Mouse (Mus musculus) heart, postnatal 0 days (tissue): Measurements from ENCODE around the gene Sele. TPM values are rescaled to one million over a fixed set of nuclear protein-coding genes. Genes with fewer than 3 reads are reported as not detected.

Source experiments
- ATAC-seq: fragments of 200-750 bp; cut with Nextera tagmentation; 2 replicates; pipeline ENCODE4 v1.8.0; 2017; ENCODE audit warnings: low read depth, moderate number of reproducible peaks, moderate library complexity; ENCODE audit not compliant: insufficient read depth
- DNase-seq: peaks from one replicate; pipeline ENCODE4 v3.0.0-alpha.2; 2016; ENCODE audit warnings: low spot score
- H3K27ac ChIP-seq: fragments of 300-500 bp; sonication (generic); 2 replicates; pipeline ENCODE4 v1.5.1; 2014; ENCODE audit warnings: low read depth, mild to moderate bottlenecking
- H3K27me3 ChIP-seq: fragments of 300-500 bp; sonication (generic); 2 replicates; pipeline ENCODE4 v1.6.1; 2014; ENCODE audit warnings: low read length, mixed read lengths; ENCODE audit not compliant: control insufficient read depth, insufficient read depth
- H3K36me3 ChIP-seq: fragments of 300-500 bp; sonication (generic); replicated peaks from 2 replicates; pipeline ENCODE4 v1.6.1; 2014; ENCODE audit warnings: low read length, mixed read lengths; ENCODE audit not compliant: control insufficient read depth, insufficient read depth
- H3K4me1 ChIP-seq: fragments of 300-500 bp; sonication (generic); 2 replicates; pipeline ENCODE4 v1.6.1; 2014; ENCODE audit warnings: antibody characterized with exemption; ENCODE audit not compliant: control insufficient read depth, insufficient read depth
- H3K4me2 ChIP-seq: fragments of 300-500 bp; sonication (generic); 2 replicates; pipeline ENCODE4 v1.6.1; 2014; ENCODE audit warnings: low read depth, mild to moderate bottlenecking, low read length, moderate library complexity
- H3K4me3 ChIP-seq: fragments of 300-500 bp; sonication (generic); 2 replicates; pipeline ENCODE4 v1.5.1; 2014; ENCODE audit warnings: low read depth, low read length
- H3K9ac ChIP-seq: fragments of 300-500 bp; sonication (generic); replicated peaks from 2 replicates; pipeline ENCODE4 v1.6.1; 2014; ENCODE audit warnings: low read depth, low read length, mixed read lengths
- H3K9me3 ChIP-seq: fragments of 300-500 bp; sonication (generic); replicated peaks from 2 replicates; pipeline ENCODE4 v1.6.1; 2016; ENCODE audit warnings: low read length; ENCODE audit not compliant: control insufficient read depth
- CTCF ChIP-seq: IDR thresholded peaks from 2 replicates; pipeline ENCODE4 v1.5.1; 2016; ENCODE audit warnings: antibody characterized with exemption, control low read depth, low read depth
- EP300 ChIP-seq: IDR thresholded peaks from 2 replicates; pipeline ENCODE4 v1.6.1; 2016; ENCODE audit warnings: antibody characterized with exemption, low read depth
- WGBS: fragments of 180-500 bp; shearing (Covaris S2); extraction: QIAGEN DNeasy Blood & Tissue Kit; methylation state at CpG from one replicate; pipeline ENCODE4 v1.1.7; 2014; 5-methylcytosine and 5-hydroxymethylcytosine counted together
- polyA plus RNA-seq: library from polyadenylated mRNA; unstranded; fragments of >200 nt; fragmentation: Nextera tagmentation; extraction: Ambion mirVana; gene quantifications from 2 replicates; pipeline ENCODE4 v1.2.1, GENCODE M21; 2015
- total RNA-seq: library from RNA; depleted of rRNA; stranded (reverse); fragments of >200 nt; gene quantifications from 2 replicates; pipeline ENCODE4 v1.2.3, GENCODE M21; 2014; ENCODE audit warnings: low replicate concordance; rRNA removed

The Sele gene
- total and polyA plus RNA-seq, 2 experiments from 2014 or later = 2.4 to 6.1 TPM

DNA sequence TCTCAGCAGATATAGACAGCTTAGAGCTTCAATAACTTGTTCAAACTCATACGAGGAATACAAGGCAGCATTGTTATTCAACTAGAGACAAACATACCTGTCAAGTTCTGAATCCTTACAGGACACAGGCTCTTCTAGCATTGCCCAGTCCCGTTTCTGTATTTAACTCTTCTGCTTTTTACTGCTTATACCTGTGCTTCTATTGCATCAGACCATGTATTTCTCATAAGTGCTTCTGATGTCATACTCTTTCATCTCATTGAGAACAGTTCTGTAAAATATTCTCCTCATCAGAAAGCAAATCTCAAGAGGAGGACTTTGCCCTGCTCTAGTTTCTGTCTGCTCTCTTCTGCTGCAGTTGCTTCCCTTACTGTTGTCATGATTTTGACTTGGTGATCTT is 49.9 kb downstream of the Sele start:
- Histone ChIP-seq H3K9me3 (no peaks in the 10 kb centered on the region), H3K4me1 (0 out of 2 replicates have a peak, but pooled peaks cover 3% of the 10 kb centered on the region), H3K27ac (no peak overlapping the region), H3K27me3 (no peaks in the 10 kb centered on the region), H3K4me2 (no peak overlapping the region), H3K36me3 (no peaks in the 10 kb centered on the region), H3K9ac (no peak overlapping the region), H3K4me3 (no peak overlapping the region)
- DNase-seq (no peak), ATAC-seq (no peak)
- 74% methylated on average over 2 of the region's 2 CpGs for WGBS
- TF ChIP-seq CTCF (no peak), EP300 (no peak)

- no peak overlapping the region for H3K4me2 ChIP-seq
- ATAC-seq (no peak), DNase-seq (no peak)
- H3K36me3 ChIP-seq = no peaks in the 10 kb centered on the region
- TF ChIP-seq CTCF = no peak
- no peak for TF ChIP-seq EP300
- H3K4me1 ChIP-seq = 0 out of 2 replicates have a peak, but pooled peaks cover 3% of the 10 kb centered on the region
- no peak overlapping the region for H3K9ac ChIP-seq
- H3K4me3 ChIP-seq = no peak overlapping the region
- H3K27me3 ChIP-seq = no peaks in the 10 kb centered on the region
- no peak overlapping the region for H3K27ac ChIP-seq
- no peaks in the 10 kb centered on the region for H3K9me3 ChIP-seq
- WGBS = 58% methylated on average over 2 of the region's 2 CpGs
Observed at GRCm38 (mm10) chr1:164098372-164098771, 50.3 kb downstream of the Sele start.

Other genes with a start within 250 kb of the Sele start
- 11.2 and 11.9 TPM in 2 replicates for gene Scyl3, start 119.1 kb upstream of the Sele start, total RNA-seq
- 6.4 and 7.3 TPM in 2 replicates for gene Scyl3, start 119.1 kb upstream of the Sele start, polyA plus RNA-seq
- gene BC055324, start 53.4 kb upstream of the Sele start, total RNA-seq = 5.6 and 7.5 TPM in 2 replicates
- gene BC055324, start 53.4 kb upstream of the Sele start, polyA plus RNA-seq = 3.6 and 3.7 TPM in 2 replicates
- gene Mettl18, start 53.3 kb upstream of the Sele start, total RNA-seq = 0.27 and 3.5 TPM in 2 replicates
- 6.5 TPM in 2 replicates for gene Mettl18, start 53.3 kb upstream of the Sele start, polyA plus RNA-seq
- 0.50 TPM in 1 of 2 replicates, not detected in the other for gene Sell, start 13.7 kb downstream of the Sele start, total RNA-seq
- 0.18 and 0.44 TPM in 2 replicates for gene Sell, start 13.7 kb downstream of the Sele start, polyA plus RNA-seq
- 1.3 TPM in 1 of 2 replicates, not detected in the other for gene Selp, start 67.0 kb downstream of the Sele start, total RNA-seq
- 0.38 and 0.51 TPM in 2 replicates for gene Selp, start 67.0 kb downstream of the Sele start, polyA plus RNA-seq
- 0.27 TPM in 1 of 2 replicates, not detected in the other for gene F5, start 103.6 kb downstream of the Sele start, total RNA-seq
- 0.05 TPM in 2 replicates for gene F5, start 103.6 kb downstream of the Sele start, polyA plus RNA-seq
- gene Slc19a2, start 200.8 kb downstream of the Sele start, total RNA-seq = 7.6 and 10.6 TPM in 2 replicates
- 5.0 and 5.3 TPM in 2 replicates for gene Slc19a2, start 200.8 kb downstream of the Sele start, polyA plus RNA-seq
- 1.1 and 6.9 TPM in 2 replicates for gene Ccdc181, start 227.4 kb downstream of the Sele start, total RNA-seq
- 9.8 and 11.2 TPM in 2 replicates for gene Ccdc181, start 227.4 kb downstream of the Sele start, polyA plus RNA-seq